Mouse (Mus musculus) cerebellum, adult 2 months (tissue): ENCODE measurements around the gene Rbbp4. TPM values are rescaled to one million over a fixed set of nuclear protein-coding genes. Genes with fewer than 3 reads are reported as not detected.
A peak's percentile ranks its signal among the peaks of the same experiment; 100 is the strongest.

ENCODE experiments used
- DNase-seq, 2 experiments: peaks; one replicate each; pipeline ENCODE4 v3.0.0; 2021
- H3K27ac ChIP-seq: fragments of 200-500 bp; 2 replicates; pipeline ENCODE4 v1.5.1; 2012; ENCODE audit warnings: low read length, control low read depth, inconsistent platforms; ENCODE audit not compliant: insufficient read depth
- H3K27me3 ChIP-seq: fragments of 200-500 bp; 2 replicates; pipeline ENCODE4 v1.6.1; 2012; ENCODE audit warnings: inconsistent platforms, mild to moderate bottlenecking, low read length, moderate library complexity; ENCODE audit not compliant: control insufficient read depth, insufficient read depth
- H3K4me1 ChIP-seq: fragments of 200-500 bp; 2 replicates; pipeline ENCODE4 v1.6.1; 2011; ENCODE audit warnings: low read length; ENCODE audit not compliant: control insufficient read depth, insufficient read depth
- H3K4me3 ChIP-seq: fragments of 200-500 bp; replicated peaks from 2 replicates; pipeline ENCODE3; 2011; ENCODE audit warnings: mild to moderate bottlenecking, low read depth, low read length, control low read depth; ENCODE audit not compliant: insufficient read depth
- CTCF ChIP-seq: fragments of 200-500 bp; IDR thresholded peaks from 2 replicates; pipeline ENCODE4 v1.5.1; 2011; ENCODE audit warnings: low read depth, mild to moderate bottlenecking, control low read depth, low read length, moderate library complexity, borderline replicate concordance; ENCODE audit not compliant: insufficient read depth
- POLR2A ChIP-seq: fragments of 200-500 bp; IDR thresholded peaks from 2 replicates; pipeline ENCODE4 v1.6.1; 2011; ENCODE audit warnings: low read length, control low read depth, borderline replicate concordance; ENCODE audit not compliant: insufficient read depth
- WGBS: fragments of 180-500 bp; shearing (Covaris S2); methylation state at CpG from one replicate; pipeline ENCODE4 v1.1.7; 2018; 5-methylcytosine and 5-hydroxymethylcytosine counted together
- polyA plus RNA-seq: library from polyadenylated mRNA; depleted of rRNA; stranded (reverse); fragments of >200 nt; gene quantifications from 2 replicates; pipeline ENCODE4 v1.2.3, GENCODE M21; 2012

Rbbp4 gene
- polyA plus RNA-seq, 1 experiment = 70.9 TPM

GRCm38 (mm10) chr4:129351111-129351510 lies 15.9 kb upstream of the Rbbp4 start:
- DNase-seq = no peak
- H3K4me1 ChIP-seq = peaks cover 8% of the 10 kb centered on the region; the same call in 1 of the 2 replicates
- 30% methylated on average over 6 of the region's 6 CpGs for WGBS
- H3K4me3 ChIP-seq = no peak overlapping the region
- no peak for TF ChIP-seq POLR2A
- TF ChIP-seq CTCF = no peak
- H3K27ac ChIP-seq = peak overlapping the region; percentile 48
- no peaks in the 10 kb centered on the region for H3K27me3 ChIP-seq

GRCm38 (mm10) chr4:129350644-129351043 lies 15.5 kb upstream of the Rbbp4 start:
- DNase-seq = peak; percentile 75 to 79
- H3K27ac ChIP-seq = 0 out of 2 replicates have a peak overlapping the region, but pooled peaks have one; percentile 48
- H3K27me3 ChIP-seq = no peaks in the 10 kb centered on the region
- H3K4me3 ChIP-seq = no peak overlapping the region
- peaks cover 8% of the 10 kb centered on the region; the same call in 1 of the 2 replicates for H3K4me1 ChIP-seq
- TF ChIP-seq CTCF = peak; percentile 95
- no peak for TF ChIP-seq POLR2A
- WGBS = 3% methylated on average over 1 of the region's 1 CpGs

- peak; percentile 22 to 35 for DNase-seq
- Histone ChIP-seq H3K27ac (no peak overlapping the region), H3K27me3 (no peaks in the 10 kb centered on the region), H3K4me3 (no peak overlapping the region), H3K4me1 (peaks cover 8% of the 10 kb centered on the region; the same call in 1 of the 2 replicates)
- WGBS = 53% methylated on average over 15 of the region's 15 CpGs
- TF ChIP-seq POLR2A (no peak), CTCF (no peak)
These were observed 11.4 kb upstream of the Rbbp4 start for GRCm38 (mm10) chr4:129346481-129347154.

GRCm38 (mm10) chr4:129342705-129343104 lies 7.5 kb upstream of the Rbbp4 start:
- no peak overlapping the region for H3K4me3 ChIP-seq
- no peaks in the 10 kb centered on the region for H3K4me1 ChIP-seq
- TF ChIP-seq POLR2A (no peak), CTCF (no peak)
- no peak for DNase-seq
- H3K27me3 ChIP-seq = no peaks in the 10 kb centered on the region
- H3K27ac ChIP-seq = no peak overlapping the region
- 89% methylated on average over 2 of the region's 2 CpGs for WGBS

- 76% methylated on average over 1 of the region's 1 CpGs for WGBS
These were observed 6.7 kb upstream of the Rbbp4 start for GRCm38 (mm10) chr4:129341888-129342287.

GRCm38 (mm10) chr4:129339743-129340142 lies 4.6 kb upstream of the Rbbp4 start:
- 100% methylated on average over 3 of the region's 3 CpGs for WGBS
- Histone ChIP-seq H3K4me3 (no peak overlapping the region), H3K27ac (no peak overlapping the region), H3K4me1 (no peaks in the 10 kb centered on the region), H3K27me3 (no peaks in the 10 kb centered on the region)
- TF ChIP-seq POLR2A (no peak), CTCF (no peak)
- no peak for DNase-seq

More at GRCm38 (mm10) chr4:129341888-129342287, 6.7 kb upstream of the Rbbp4 start:
- H3K27me3 ChIP-seq = no peaks in the 10 kb centered on the region
- H3K4me3 ChIP-seq = no peak overlapping the region
- DNase-seq = no peak
- TF ChIP-seq CTCF = no peak
- TF ChIP-seq POLR2A = no peak
- H3K27ac ChIP-seq = no peak overlapping the region
- no peaks in the 10 kb centered on the region for H3K4me1 ChIP-seq

GRCm38 (mm10) chr4:129336291-129336690 lies 1.1 kb upstream of the Rbbp4 start:
- Histone ChIP-seq H3K27ac (peak overlapping the region; percentile 67; the same call in 1 of the 2 replicates), H3K4me1 (peaks cover 2% of the 10 kb centered on the region), H3K4me3 (peak overlapping the region; percentile 60), H3K27me3 (no peaks in the 10 kb centered on the region)
- 43% methylated on average over 14 of the region's 14 CpGs for WGBS
- DNase-seq = no peak
- TF ChIP-seq POLR2A (no peak), CTCF (no peak)

GRCm38 (mm10) chr4:129334677-129335215 lies 424 bp downstream of the Rbbp4 start:
- no peak for DNase-seq
- Histone ChIP-seq H3K4me1 (peaks cover 2% of the 10 kb centered on the region), H3K4me3 (peak overlapping the region; percentile 94), H3K27me3 (no peaks in the 10 kb centered on the region), H3K27ac (peak overlapping the region; percentile 88)
- under 1% methylated on average over 62 of the region's 62 CpGs for WGBS
- 0 out of 2 replicates have a peak, but pooled peaks have one; percentile 39 for TF ChIP-seq POLR2A
- no peak for TF ChIP-seq CTCF
